Mouse (Mus musculus): ENCODE results near the gene Pla2g4e.

The Pla2g4e gene

DNA sequence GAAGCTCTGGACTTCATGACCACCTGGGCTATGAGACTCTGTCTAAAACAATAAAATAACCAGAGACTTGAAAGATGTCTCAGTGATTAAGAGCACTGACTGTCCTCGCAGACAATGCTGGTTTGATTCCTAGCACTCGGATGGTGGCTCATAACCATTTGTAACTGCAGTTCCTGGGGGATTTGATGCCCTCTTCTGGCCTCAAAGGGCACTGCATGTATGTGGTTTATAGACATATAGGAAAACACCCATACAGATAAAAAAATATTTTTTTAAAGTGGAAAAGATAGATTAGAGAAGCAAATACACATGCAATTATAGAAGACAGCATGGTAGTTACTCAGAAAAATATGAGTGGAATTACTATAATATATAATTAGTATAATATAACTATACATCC is 87.5 kb downstream of the Pla2g4e start:
- DNase-seq (ENCODE audit: low read depth, low spot score): peak; percentile 39

DNA sequence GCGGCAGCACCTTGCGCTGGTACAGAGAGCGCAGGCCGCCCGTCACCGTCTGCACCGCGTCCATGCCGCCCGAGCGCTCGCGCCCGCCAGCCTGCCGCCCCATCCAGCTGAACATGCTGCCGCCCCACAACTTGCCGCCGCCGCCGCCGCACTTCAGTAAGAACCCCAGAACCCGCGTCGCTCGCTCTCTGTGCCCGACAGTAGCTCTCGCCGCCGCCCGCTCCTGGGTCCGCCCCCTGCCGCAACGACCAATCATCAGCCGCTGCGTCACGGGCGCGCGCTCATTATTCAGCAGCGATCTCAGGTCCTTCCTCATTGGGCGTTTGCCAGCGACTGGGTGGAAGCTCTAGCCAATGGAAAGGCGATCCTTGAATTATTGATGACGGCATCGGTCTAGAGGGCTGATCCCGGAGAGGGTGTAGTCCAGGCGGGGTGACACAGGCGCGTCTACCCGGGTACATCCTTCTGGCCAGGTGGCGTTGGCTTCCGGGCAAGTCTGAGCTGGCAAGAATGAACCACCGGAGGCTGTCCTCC is 90.7 kb downstream of the Pla2g4e start, which contains the start of gene Ehd4:
Gene Ehd4, minus strand, starts transcription at position 246 of the 534 bp plus-strand sequence.
- peak; percentile 99 for DNase-seq (ENCODE audit: low read depth, low spot score)

- DNase-seq (ENCODE audit: low read depth, low spot score): peak; percentile 65
These were observed 91.4 kb downstream of the Pla2g4e start for GRCm38 (mm10) chr2:120153586-120154360.

- no peak for DNase-seq (ENCODE audit: low read depth, low spot score)
These were observed 94.6 kb downstream of the Pla2g4e start for GRCm38 (mm10) chr2:120150571-120150970.

DNA sequence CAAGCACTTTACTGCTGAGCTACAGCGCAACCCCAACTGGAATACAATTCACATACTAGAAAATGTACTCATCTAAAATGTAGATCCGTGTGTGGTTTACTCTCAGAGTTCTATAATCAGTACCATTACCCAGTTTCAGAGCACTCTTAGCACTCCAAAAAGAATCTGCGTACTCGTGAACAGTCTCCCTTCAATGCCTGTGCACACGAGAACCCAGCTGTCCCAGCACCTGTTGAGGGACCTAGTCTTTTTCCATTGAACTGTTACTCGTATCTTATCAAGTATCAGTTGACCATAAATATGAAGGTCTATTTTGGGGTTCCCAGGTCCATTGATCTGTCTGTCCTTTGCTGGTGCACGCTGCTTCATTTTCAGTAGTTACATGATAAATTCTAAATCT is 95.5 kb downstream of the Pla2g4e start:
- DNase-seq (ENCODE audit: low read depth, low spot score): no peak

DNA sequence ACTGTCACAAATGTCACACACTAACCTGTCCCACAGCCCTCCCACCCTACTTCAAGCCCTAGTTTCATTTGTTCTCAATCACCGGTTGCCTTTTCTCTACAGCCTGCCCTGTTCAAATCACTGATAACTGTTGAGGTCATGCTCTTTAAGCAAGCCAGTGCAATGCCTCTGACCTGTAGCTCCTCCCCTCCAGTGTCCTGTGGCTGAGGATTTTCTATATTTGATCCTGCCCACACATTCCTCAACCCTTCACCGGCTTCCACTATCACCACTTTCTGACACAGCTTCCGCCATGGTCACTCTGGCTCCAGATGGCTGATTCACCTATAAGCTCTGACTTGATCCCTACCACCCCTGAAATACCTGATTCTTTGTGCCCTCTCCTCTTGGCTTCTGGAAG is 97.1 kb downstream of the Pla2g4e start:
- DNase-seq (ENCODE audit: low read depth, low spot score): peak; percentile 18

DNA sequence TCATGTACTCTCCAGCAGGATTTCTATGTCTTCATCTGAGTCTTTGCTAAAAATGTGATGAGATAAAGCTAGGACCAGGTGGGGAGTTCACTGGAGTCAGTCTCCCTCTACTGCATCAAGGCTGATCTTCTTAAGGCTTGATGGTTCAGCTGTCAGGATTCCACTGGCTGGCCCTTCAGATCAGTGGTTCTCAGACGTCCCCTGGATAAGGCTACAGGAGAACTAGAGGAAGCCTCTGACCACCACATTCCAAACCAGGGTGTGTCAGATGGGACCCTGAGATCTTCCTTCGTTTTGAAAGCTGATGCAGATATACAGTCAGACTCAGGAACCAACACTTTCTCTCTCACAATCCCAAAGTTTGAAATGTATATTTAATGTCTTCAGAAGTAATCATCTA is 97.8 kb downstream of the Pla2g4e start:
- peak; percentile 51 for DNase-seq (ENCODE audit: low read depth, low spot score)

DNA sequence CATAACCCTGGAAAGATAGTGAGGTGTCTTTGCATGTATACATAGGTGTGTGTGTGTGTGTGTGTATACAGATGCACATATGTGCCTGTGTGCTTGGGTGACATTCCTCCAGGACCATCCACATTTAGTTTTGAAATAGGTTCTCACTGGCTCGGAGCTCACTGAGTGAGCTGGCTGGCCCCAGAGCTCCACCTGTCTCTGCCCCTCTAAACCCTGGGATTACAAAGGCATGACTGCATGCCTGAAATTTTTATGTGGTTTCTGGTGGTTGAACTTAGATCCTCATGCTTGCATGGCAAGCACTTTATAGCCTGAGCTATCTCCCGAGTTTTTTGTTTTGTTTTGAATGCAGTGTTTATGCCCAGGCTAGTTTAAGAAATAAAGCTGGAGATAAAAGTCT is 98.6 kb downstream of the Pla2g4e start:
- no peak for DNase-seq (ENCODE audit: low read depth, low spot score)

GRCm38 (mm10) chr2:120144390-120144789 is 100.7 kb downstream of the Pla2g4e start:
- no peak for DNase-seq (ENCODE audit: low read depth, low spot score)

DNA sequence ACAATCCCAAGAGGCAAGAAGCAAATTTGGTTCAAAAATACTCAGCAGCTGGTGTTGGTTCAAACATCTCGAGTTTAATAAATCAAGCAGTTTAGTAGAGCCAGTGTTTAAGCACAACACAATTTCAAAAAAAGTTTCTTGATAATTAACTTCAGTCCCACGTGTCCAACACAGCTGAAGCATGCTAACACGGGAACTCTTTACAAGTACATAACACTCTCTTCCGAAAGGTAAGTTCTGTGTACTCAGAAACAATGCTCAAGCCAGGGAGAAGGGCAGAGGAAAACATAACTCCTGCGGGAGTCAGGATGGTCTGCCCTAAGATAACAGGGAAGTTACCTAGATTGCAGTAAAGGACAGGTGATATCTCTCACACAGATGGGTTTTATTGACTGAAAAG is 102.8 kb downstream of the Pla2g4e start:
- no peak for DNase-seq (ENCODE audit: low read depth, low spot score)

DNA sequence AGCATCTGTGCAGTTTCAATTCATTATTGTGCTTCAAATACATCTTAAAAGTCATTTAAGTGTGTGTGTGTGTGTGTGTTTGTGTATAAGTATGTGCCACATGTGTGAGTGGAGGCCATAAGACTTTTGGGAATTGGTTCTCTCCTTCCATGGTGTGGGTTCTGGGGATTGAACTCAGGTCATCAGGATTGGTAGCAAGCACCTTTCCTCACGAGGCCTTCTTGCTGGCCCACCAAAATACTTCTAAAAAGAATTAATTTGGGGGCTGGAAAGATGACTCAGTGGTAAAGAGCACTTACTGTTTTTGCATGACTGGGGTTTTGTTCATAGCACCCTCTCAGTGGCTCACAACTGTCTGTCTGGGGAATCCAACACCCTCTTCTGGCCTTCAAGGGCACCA is 103.5 kb downstream of the Pla2g4e start:
- DNase-seq (ENCODE audit: low read depth, low spot score): no peak

DNA sequence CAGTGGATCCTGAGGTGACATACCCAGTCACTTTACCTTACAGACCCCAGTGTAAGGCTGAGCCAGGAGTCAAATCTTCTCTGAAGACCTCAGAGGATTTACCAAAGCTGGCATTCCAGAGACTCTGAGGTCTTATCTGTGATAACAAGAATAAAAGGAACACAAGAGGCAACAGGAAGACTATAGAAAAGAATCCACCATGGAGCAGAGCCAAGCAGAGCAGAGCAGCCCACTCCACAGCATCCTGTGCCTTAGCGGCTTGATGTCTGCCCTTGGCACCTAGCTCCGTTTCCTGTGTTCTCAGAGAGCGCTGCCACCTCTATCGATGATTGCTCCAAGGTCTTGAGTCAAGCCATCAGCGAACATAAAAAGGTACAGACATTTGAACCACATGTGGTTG is 104.8 kb downstream of the Pla2g4e start:
- no peak for DNase-seq (ENCODE audit: low read depth, low spot score)

DNA sequence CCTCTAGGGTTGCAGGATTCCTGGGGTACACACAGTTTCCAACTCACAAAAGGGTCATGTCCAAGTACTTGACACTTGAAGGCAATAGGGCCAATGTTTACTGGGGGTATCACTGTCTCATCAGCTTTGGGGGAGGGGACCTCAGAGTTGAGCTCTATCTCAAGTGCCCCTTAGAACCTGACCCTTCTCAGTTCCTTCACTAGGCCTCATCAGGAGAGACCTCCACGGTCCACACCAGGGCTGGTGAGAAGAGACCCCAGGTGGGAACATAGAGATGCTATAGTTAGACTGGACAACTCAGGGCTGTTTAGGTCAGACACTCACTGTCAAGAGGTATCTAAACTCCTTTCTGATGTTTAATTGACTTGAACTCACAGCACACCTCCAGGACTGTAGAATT is 106.0 kb downstream of the Pla2g4e start:
- DNase-seq (ENCODE audit: low read depth, low spot score): no peak

DNA sequence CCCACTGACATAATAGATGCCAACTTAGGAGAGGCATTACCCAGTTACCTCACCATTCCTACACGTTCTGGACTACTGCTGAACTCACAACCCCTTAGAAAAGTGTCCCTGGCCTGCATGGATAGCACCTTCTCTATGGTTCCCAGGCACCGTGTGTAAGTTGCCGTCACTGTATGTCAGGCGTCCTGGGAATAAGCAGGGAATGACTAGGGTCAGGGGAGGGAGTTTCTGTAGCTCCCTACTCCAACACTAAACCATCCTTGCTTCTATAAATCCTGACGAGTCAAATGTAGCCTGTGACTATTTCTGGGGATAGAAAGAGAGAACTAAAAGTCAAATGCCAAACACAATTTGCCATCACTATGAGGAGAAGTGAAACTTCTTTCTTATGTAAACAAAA is 107.9 kb downstream of the Pla2g4e start:
- DNase-seq (ENCODE audit: low read depth, low spot score): no peak

DNA sequence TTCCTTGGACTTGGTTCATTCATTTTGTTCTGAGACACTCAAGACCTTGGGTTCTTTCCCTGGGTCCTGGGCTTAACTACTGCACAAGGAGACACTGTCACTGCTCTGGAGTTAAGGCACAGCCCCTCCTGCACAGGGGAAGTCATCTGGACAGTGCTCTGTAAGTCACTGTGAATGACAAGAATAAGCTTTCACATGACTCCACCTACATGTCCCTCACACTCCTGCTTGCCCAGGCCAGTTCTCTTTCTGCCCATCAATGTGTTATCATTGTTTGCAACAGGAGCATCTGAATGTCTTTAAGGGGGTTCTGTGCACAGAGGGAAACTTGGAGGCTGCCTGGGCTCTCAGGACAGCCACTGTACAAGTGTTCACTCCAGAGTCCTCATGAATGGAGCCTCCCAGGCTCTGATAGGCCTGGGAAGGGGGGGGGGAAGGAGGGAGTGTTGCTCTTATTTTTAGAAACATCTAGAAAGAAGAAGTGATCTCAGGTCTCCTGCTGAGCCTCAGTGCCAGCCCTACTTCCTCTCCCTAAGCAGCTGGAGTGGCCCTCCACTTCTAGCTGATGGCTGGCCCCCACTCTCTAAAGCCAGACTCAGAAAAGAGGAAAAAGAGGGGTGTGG is 110.6 kb downstream of the Pla2g4e start:
- DNase-seq (ENCODE audit: low read depth, low spot score): no peak

DNA sequence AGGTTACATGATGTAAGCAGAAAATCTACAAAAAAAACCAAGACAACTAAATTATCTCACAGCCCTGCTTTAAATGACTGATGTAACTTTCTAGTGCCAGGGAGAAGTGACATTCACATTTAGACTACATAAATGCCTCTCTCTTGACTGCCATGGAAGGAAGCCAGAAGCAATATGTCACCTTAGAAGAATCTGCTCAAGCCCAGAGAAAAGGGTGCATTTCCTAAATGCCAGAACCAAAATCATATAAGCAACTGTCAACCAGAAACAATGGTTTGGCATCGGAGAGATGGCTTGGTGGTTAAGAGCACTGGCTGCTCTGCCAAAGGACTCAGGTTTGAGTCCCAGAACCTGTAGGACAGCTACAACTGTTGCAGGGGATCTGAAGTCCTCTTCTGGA is 113.3 kb downstream of the Pla2g4e start:
- DNase-seq (ENCODE audit: low read depth, low spot score): no peak

- DNase-seq (ENCODE audit: low read depth, low spot score): no peak
These were observed 115.8 kb downstream of the Pla2g4e start for GRCm38 (mm10) chr2:120129252-120129908.

DNA sequence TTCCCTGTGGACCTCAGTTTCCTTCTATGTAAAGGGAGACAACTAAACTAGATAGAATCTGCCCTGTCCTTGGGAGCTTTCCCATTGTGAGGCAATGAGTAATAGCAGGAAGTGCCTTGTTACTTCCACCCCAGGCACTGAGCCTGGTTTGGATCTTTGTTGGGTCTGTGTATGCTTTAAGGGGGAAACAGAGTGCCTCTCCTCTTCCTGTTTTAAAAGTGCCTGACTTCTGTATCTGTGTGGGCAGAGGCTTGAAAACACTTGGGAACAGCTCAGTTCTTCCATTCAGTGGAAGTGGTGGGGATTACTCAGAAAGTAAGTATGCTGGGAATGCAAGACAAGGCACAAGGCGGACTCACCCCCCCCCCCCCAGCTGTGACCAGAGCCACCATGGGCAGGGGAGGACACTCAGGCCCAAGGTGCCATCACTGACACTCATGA is 116.5 kb downstream of the Pla2g4e start:
- DNase-seq (ENCODE audit: low read depth, low spot score): peak; percentile 35

DNA sequence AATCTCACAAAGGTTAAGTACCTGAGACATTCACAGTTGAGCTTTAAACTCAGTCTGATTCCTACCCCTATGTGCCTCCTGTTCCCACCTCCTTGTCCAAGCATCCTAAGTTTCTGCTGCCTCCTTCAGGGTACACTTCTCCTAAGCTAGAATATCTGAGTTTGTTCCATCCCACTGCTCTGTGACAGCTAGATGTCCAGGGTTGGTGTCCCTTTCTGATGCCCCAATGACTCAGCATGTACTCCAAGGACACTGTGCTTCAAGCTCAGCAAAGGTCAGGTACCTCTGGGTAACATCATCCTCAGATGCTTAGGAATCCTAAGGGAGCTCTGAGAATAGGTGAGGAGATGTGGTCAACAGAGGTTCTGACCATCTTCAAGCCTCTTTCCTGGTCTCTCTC is 117.1 kb downstream of the Pla2g4e start:
- no peak for DNase-seq (ENCODE audit: low read depth, low spot score)

- DNase-seq (ENCODE audit: low read depth, low spot score): no peak
These were observed 118.2 kb downstream of the Pla2g4e start for GRCm38 (mm10) chr2:120126901-120127300.

GRCm38 (mm10) chr2:120126408-120126807 is 118.7 kb downstream of the Pla2g4e start:
- DNase-seq (ENCODE audit: low read depth, low spot score): no peak

- DNase-seq (ENCODE audit: low read depth, low spot score): no peak
These were observed 119.7 kb downstream of the Pla2g4e start for GRCm38 (mm10) chr2:120125461-120125860.
